Mouse (Mus musculus): ENCODE measurements around the gene Pxn.

DNA sequence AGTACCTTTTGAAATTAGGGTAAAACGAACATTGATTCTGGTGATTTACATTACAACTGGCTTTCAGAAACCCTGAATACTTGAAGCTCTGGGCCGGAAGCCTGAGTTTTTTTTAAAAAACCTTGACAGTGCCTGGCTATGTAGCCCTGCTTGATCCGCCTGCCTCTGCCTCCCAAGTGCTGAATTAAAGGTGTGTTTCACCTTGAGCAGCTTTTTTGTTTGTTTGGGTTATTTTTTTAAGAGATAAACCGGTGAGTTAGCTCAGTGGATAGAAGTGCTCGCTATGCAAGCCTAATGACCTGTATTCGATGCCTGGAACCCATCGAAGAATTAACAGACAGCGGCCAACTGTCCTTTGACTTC, 15.9 kb upstream of the Pxn start:
- no peak for TF ChIP-seq CTCF (IDR thresholded peaks at IDR 0.05; ENCODE audit: control insufficient read depth, insufficient read depth, insufficient replicate concordance, low read depth, low read length)
- no peak for TF ChIP-seq POLR2A (IDR thresholded peaks at IDR 0.05; ENCODE audit: control insufficient read depth, low read depth, low read length)
